Mouse (Mus musculus): ENCODE data around the gene Capn8.

DNA sequence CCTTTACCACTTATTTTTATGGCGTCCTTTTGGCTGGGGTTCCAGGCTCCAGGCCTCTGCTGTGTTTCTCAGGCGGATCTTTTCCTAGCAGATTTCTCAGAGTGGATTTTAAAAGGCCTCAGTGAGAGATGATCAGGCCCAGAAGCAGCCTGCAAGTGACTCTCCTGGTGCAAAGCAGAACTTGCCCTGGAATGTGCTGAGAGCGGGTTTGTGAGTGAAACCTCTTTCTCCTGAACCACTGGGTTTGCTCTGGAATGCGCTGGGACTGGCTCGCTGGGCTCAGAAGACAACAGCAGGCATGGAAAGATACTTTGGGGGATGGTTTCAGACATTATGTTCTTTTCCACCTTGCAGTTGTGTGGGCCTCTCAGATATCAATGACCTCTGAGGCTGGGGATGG is 22.7 kb upstream of the Capn8 start:
- TF ChIP-seq CTCF (conservative IDR thresholded peaks at IDR 0.05; ENCODE audit: insufficient read depth, insufficient read length, low read depth, low read length) (no peak), POLR2A (IDR thresholded peaks at IDR 0.05; ENCODE audit: low read depth, low read length) (no peak)
